Mouse (Mus musculus) hindbrain, embryonic 10.5 days (tissue): ENCODE measurements around the gene E330021D16Rik. TPM values are rescaled to one million over a fixed set of nuclear protein-coding genes. Genes with fewer than 3 reads are reported as not detected.

Experiments used
- DNase-seq: peaks from one replicate; pipeline ENCODE4 v3.0.0-alpha.2; 2017; ENCODE audit warnings: low spot score
- H3K27ac ChIP-seq: fragments of 300-500 bp; sonication (generic); 2 replicates; pipeline ENCODE4 v1.5.1; 2016; ENCODE audit warnings: mild to moderate bottlenecking, moderate library complexity
- H3K27me3 ChIP-seq: fragments of 300-500 bp; sonication (generic); 2 replicates; pipeline ENCODE4 v1.6.1; 2016; ENCODE audit warnings: mild to moderate bottlenecking; ENCODE audit not compliant: poor library complexity, insufficient read depth, severe bottlenecking
- H3K36me3 ChIP-seq: fragments of 300-500 bp; sonication (generic); 2 replicates; pipeline ENCODE4 v1.6.1; 2016; ENCODE audit warnings: mild to moderate bottlenecking, moderate library complexity
- H3K4me1 ChIP-seq: fragments of 300-500 bp; sonication (generic); replicated peaks from 2 replicates; pipeline ENCODE4 v1.6.1; 2016; ENCODE audit warnings: mild to moderate bottlenecking
- H3K4me3 ChIP-seq: fragments of 300-500 bp; sonication (generic); 2 replicates; pipeline ENCODE4 v1.5.1; 2016; ENCODE audit warnings: mild to moderate bottlenecking, moderate library complexity
- H3K9me3 ChIP-seq: fragments of 300-500 bp; sonication (generic); 2 replicates; pipeline ENCODE4 v1.6.1; 2016; ENCODE audit warnings: mild to moderate bottlenecking, moderate library complexity
- WGBS: fragments of 180-500 bp; shearing (Covaris S2); methylation state at CpG from one replicate; pipeline ENCODE4 v1.1.7; 2016; 5-methylcytosine and 5-hydroxymethylcytosine counted together
- polyA plus RNA-seq: library from polyadenylated mRNA; unstranded; fragments of >200 nt; fragmentation: Nextera tagmentation; extraction: Ambion mirVana; gene quantifications from 2 replicates; pipeline ENCODE4 v1.2.1, GENCODE M21; 2016

The E330021D16Rik gene
- polyA plus RNA-seq, 1 experiment from 2014 or later, result not detected

DNA sequence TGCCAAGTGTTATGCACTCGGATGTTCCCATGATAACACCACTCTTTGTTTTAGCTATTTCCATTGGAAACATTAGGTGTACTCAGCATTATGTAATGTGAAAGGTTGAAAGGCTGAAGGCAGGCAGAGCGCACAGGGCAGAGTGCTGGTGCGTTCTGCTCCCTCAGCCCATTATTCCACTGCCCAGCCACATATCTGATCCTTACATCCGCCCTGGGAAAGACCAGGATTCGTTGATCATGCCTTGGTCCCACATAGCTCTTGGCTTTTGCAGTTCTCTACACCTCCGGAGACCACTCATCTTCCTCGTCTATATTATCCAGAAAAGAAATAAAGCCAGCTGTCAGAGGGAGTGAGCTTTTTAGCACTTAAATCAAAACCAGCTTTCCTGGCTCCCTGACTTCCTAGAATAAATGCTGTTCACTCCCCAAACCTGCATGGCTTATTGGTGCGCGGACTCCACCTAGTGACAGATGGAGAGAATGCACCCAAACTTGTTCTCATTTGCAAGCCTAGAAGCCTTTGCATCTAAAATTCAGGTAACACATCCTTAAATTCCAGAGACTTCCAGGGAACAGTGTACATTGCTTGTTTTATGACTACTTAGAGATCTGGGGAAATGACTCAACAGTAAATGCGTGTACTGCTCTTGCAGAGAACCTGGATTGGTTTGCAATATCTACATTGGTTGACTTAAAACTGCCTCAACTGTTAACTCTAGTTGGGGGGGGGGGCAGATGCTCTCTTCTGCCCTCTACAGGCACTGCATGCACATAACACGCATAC, 61.8 kb downstream of the E330021D16Rik start:
- Histone ChIP-seq H3K4me3 (no peak overlapping the region), H3K4me1 (no peaks in the 10 kb centered on the region), H3K27ac (no peak overlapping the region), H3K36me3 (no peaks in the 10 kb centered on the region), H3K27me3 (no peaks in the 10 kb centered on the region), H3K9me3 (no peaks in the 10 kb centered on the region)
- WGBS, result 42% methylated on average over 11 of the region's 11 CpGs
- DNase-seq, result peak; percentile 71

Other genes with a start within 250 kb of the E330021D16Rik start
- gene Grin2b, start 242.1 kb downstream of the E330021D16Rik start, polyA plus RNA-seq, result 0.47 and 0.70 TPM in 2 replicates
- not detected in 2 replicates for gene Gm8994, start 88.0 kb downstream of the E330021D16Rik start, polyA plus RNA-seq
- 41.8 and 47.2 TPM in 2 replicates for gene Atf7ip, start 90.6 kb upstream of the E330021D16Rik start, polyA plus RNA-seq
- 1.8 TPM in 2 replicates for gene Plbd1, start 246.4 kb upstream of the E330021D16Rik start, polyA plus RNA-seq